Mouse (Mus musculus) testis, postnatal 14 days (tissue): ENCODE data around the gene Pkig.
"Not testable (repeated sequence)": the region's sequence is repeated elsewhere in the genome, so short reads cannot be mapped to it uniquely, and the experiment has no call there.

Experiments used
- DNase-seq: peaks from one replicate; pipeline ENCODE4 v3.0.0; 2021; ENCODE audit warnings: low spot score

The Pkig gene

GRCm38 (mm10) chr2:163682344-163682743 lies 24.2 kb downstream of the Pkig start:
- no peak for DNase-seq

- DNase-seq: no peak
Measured at GRCm38 (mm10) chr2:163685287-163685686, 27.1 kb downstream of the Pkig start.

- DNase-seq: no peak
Measured at GRCm38 (mm10) chr2:163685761-163686200, 27.6 kb downstream of the Pkig start.

GRCm38 (mm10) chr2:163686233-163686632 lies 28.0 kb downstream of the Pkig start:
- no peak for DNase-seq

- DNase-seq: no peak
Measured at GRCm38 (mm10) chr2:163686886-163687285, 28.7 kb downstream of the Pkig start.

- DNase-seq: not testable (repeated sequence)
Measured at GRCm38 (mm10) chr2:163688377-163688776, 30.2 kb downstream of the Pkig start.

- DNase-seq: no peak
Measured at GRCm38 (mm10) chr2:163689771-163690170, 31.6 kb downstream of the Pkig start.

- no peak for DNase-seq
Measured at GRCm38 (mm10) chr2:163690409-163691304, 32.5 kb downstream of the Pkig start.

GRCm38 (mm10) chr2:163691846-163692605 lies 33.8 kb downstream of the Pkig start:
- no peak for DNase-seq

GRCm38 (mm10) chr2:163692873-163693612 lies 34.9 kb downstream of the Pkig start:
- DNase-seq: no peak

GRCm38 (mm10) chr2:163693716-163694314 lies 35.6 kb downstream of the Pkig start:
- DNase-seq: no peak

- no peak for DNase-seq
Measured at GRCm38 (mm10) chr2:163696763-163697162, 38.6 kb downstream of the Pkig start.

GRCm38 (mm10) chr2:163697764-163698480 lies 39.7 kb downstream of the Pkig start:
- DNase-seq: no peak

- DNase-seq: no peak
Measured at GRCm38 (mm10) chr2:163699078-163699780, 41.0 kb downstream of the Pkig start.

- DNase-seq: no peak
Measured at GRCm38 (mm10) chr2:163702431-163702830, 44.2 kb downstream of the Pkig start.

GRCm38 (mm10) chr2:163702921-163703320 lies 44.7 kb downstream of the Pkig start:
- no peak for DNase-seq

- no peak for DNase-seq
Measured at GRCm38 (mm10) chr2:163703599-163704260, 45.5 kb downstream of the Pkig start.

- no peak for DNase-seq
Measured at GRCm38 (mm10) chr2:163708321-163708720, 50.1 kb downstream of the Pkig start.

- no peak for DNase-seq
Measured at GRCm38 (mm10) chr2:163708763-163709250, 50.6 kb downstream of the Pkig start.

- DNase-seq: no peak
Measured at GRCm38 (mm10) chr2:163710000-163710399, 51.8 kb downstream of the Pkig start.
